Mouse (Mus musculus): Measurements from ENCODE around the gene Cacng2. TPM values are rescaled to one million over a fixed set of nuclear protein-coding genes. Genes with fewer than 3 reads are reported as not detected.

Cacng2 gene
- total and polyA plus RNA-seq, 3 experiments: not detected

GRCm38 (mm10) chr15:78157824-78158223 is 38.0 kb upstream of the Cacng2 start:
- H3K27ac ChIP-seq: no peak overlapping the region
- H3K4me1 ChIP-seq (ENCODE audit: control insufficient read depth, insufficient read depth, low read length): no peaks in the 10 kb centered on the region
- H3K36me3 ChIP-seq (ENCODE audit: control insufficient read depth, insufficient read depth, low read length): no peaks in the 10 kb centered on the region
- no peak overlapping the region for H3K9ac ChIP-seq (ENCODE audit: low read depth, low read length)
- TF ChIP-seq CTCF (IDR thresholded peaks at IDR 0.05): no peak
- TF ChIP-seq EP300 (IDR thresholded peaks at IDR 0.05; ENCODE audit: insufficient read depth, low read depth, low read length): no peak
- intact Hi-C loops (cut with DNase I): no loop called here
- WGBS: 49% methylated on average over 4 of the region's 4 CpGs
- no peaks in the 10 kb centered on the region for H3K27me3 ChIP-seq (ENCODE audit: control insufficient read depth, insufficient read depth, low read length)
- DNase-seq: no peak
- no peak overlapping the region for H3K4me3 ChIP-seq
- no peaks in the 10 kb centered on the region for H3K79me2 ChIP-seq (replicated peaks; ENCODE audit: control insufficient read depth, insufficient read depth, low read length)

- Histone ChIP-seq H3K27me3 (ENCODE audit: control insufficient read depth, insufficient read depth, low read length) (no peaks in the 10 kb centered on the region), H3K27ac (no peak overlapping the region), H3K79me2 (replicated peaks; ENCODE audit: control insufficient read depth, insufficient read depth, low read length) (no peaks in the 10 kb centered on the region), H3K9ac (ENCODE audit: low read depth, low read length) (no peak overlapping the region), H3K4me3 (no peak overlapping the region), H3K36me3 (ENCODE audit: control insufficient read depth, insufficient read depth, low read length) (no peaks in the 10 kb centered on the region), H3K4me1 (ENCODE audit: control insufficient read depth, insufficient read depth, low read length) (no peaks in the 10 kb centered on the region)
- TF ChIP-seq CTCF (IDR thresholded peaks at IDR 0.05) (no peak), EP300 (IDR thresholded peaks at IDR 0.05; ENCODE audit: insufficient read depth, low read depth, low read length) (no peak), POLR2A (IDR thresholded peaks at IDR 0.05; ENCODE audit: insufficient read depth, low read depth, low read length) (no peak)
- no peak for DNase-seq
- intact Hi-C loops (cut with DNase I): no loop called here
- WGBS: 79% methylated on average over 8 of the region's 8 CpGs
These were observed 37.5 kb upstream of the Cacng2 start for GRCm38 (mm10) chr15:78157330-78157729.

- H3K79me2 ChIP-seq (replicated peaks; ENCODE audit: control insufficient read depth, insufficient read depth, low read length): no peaks in the 10 kb centered on the region
- no peaks in the 10 kb centered on the region for H3K4me1 ChIP-seq (ENCODE audit: control insufficient read depth, insufficient read depth, low read length)
- DNase-seq: no peak
- intact Hi-C loops (cut with DNase I): no loop called here
- H3K9ac ChIP-seq (ENCODE audit: low read depth, low read length): no peak overlapping the region
- WGBS: 82% methylated on average over 6 of the region's 6 CpGs
- no peaks in the 10 kb centered on the region for H3K36me3 ChIP-seq (ENCODE audit: control insufficient read depth, insufficient read depth, low read length)
- no peak overlapping the region for H3K27ac ChIP-seq
- H3K27me3 ChIP-seq (ENCODE audit: control insufficient read depth, insufficient read depth, low read length): no peaks in the 10 kb centered on the region
- no peak overlapping the region for H3K4me3 ChIP-seq
- TF ChIP-seq CTCF (IDR thresholded peaks at IDR 0.05): no peak
- TF ChIP-seq POLR2A (IDR thresholded peaks at IDR 0.05; ENCODE audit: insufficient read depth, low read depth, low read length): no peak
- TF ChIP-seq EP300 (IDR thresholded peaks at IDR 0.05; ENCODE audit: insufficient read depth, low read depth, low read length): no peak
These were observed 35.6 kb upstream of the Cacng2 start for GRCm38 (mm10) chr15:78155421-78155820.

DNA sequence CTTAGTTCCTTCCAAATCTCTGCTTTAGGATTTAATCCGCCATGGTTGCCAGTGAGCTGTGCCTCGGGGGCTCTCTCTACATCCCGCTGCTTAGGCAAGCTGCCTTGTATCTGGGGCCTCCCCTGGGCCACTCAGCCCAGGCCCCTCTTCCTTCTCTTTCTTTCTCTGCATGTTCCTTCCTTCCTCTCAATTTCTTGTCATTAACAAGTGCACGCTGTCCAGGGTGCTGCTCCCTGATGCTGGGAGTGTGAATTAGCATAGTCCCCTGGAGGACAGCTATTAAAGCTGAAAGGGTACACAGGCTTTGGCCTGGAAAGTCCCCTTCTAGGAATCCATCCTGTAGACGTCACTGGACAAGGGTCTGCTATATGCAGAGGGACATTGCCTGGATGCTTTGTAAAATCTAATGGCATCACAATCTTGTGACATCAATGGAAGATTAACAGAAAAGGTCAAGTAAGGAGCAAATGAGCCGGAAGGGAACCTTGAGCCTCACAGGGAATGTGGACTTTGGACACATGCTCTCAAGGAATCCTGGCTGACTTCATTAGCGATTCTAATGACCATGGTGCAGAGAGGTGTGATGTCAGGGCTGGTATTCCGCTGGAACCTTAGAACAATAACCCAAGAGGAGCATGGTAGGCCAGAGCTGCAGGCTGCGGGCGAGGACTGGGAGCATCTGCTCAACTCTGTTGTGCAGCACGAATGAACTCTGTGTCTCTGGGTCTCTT is 33.4 kb upstream of the Cacng2 start:
- H3K36me3 ChIP-seq (ENCODE audit: control insufficient read depth, insufficient read depth, low read length): no peaks in the 10 kb centered on the region
- DNase-seq: no peak
- no peaks in the 10 kb centered on the region for H3K27me3 ChIP-seq (ENCODE audit: control insufficient read depth, insufficient read depth, low read length)
- no peaks in the 10 kb centered on the region for H3K79me2 ChIP-seq (replicated peaks; ENCODE audit: control insufficient read depth, insufficient read depth, low read length)
- H3K27ac ChIP-seq: no peak overlapping the region
- H3K4me1 ChIP-seq (ENCODE audit: control insufficient read depth, insufficient read depth, low read length): no peaks in the 10 kb centered on the region
- WGBS: 53% methylated on average over 11 of the region's 11 CpGs
- no peak overlapping the region for H3K9ac ChIP-seq (ENCODE audit: low read depth, low read length)
- no peak overlapping the region for H3K4me3 ChIP-seq
- no peak for TF ChIP-seq EP300 (IDR thresholded peaks at IDR 0.05; ENCODE audit: insufficient read depth, low read depth, low read length)
- intact Hi-C loops (cut with DNase I): no loop called here

- no peak overlapping the region for H3K4me3 ChIP-seq
- WGBS: 60% methylated on average over 7 of the region's 7 CpGs
- intact Hi-C loops (cut with DNase I): no loop called here
- H3K9ac ChIP-seq (ENCODE audit: low read depth, low read length): no peak overlapping the region
- no peak for DNase-seq
- no peaks in the 10 kb centered on the region for H3K79me2 ChIP-seq (replicated peaks; ENCODE audit: control insufficient read depth, insufficient read depth, low read length)
- no peaks in the 10 kb centered on the region for H3K36me3 ChIP-seq (ENCODE audit: control insufficient read depth, insufficient read depth, low read length)
- H3K27ac ChIP-seq: no peak overlapping the region
- H3K4me1 ChIP-seq (ENCODE audit: control insufficient read depth, insufficient read depth, low read length): no peaks in the 10 kb centered on the region
- TF ChIP-seq EP300 (IDR thresholded peaks at IDR 0.05; ENCODE audit: insufficient read depth, low read depth, low read length) (no peak), POLR2A (IDR thresholded peaks at IDR 0.05; ENCODE audit: insufficient read depth, low read depth, low read length) (no peak)
- no peaks in the 10 kb centered on the region for H3K27me3 ChIP-seq (ENCODE audit: control insufficient read depth, insufficient read depth, low read length)
These were observed 28.7 kb upstream of the Cacng2 start for GRCm38 (mm10) chr15:78148565-78148964.

DNA sequence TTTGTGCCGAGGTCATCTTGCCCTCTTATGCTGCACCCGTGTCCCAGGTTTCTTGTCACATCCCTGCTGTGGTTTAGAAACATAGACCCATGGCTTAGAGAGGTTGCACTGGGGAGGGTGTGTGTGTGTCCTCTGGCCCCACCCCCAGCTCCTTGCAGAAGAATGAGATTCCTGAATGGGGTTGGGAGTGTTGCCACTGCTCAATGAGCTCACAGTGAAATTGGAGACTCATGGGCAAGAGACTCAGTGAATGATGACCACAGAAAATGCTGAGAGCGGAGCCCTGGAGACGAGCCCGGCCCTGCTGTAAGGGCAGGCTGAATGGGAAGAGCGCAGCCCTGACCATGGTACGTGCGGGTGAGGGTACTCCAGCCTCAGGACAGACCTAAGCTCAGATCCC is 20.4 kb upstream of the Cacng2 start:
- 72% methylated on average over 8 of the region's 8 CpGs for WGBS
- no peak overlapping the region for H3K27ac ChIP-seq
- no peaks in the 10 kb centered on the region for H3K36me3 ChIP-seq (ENCODE audit: control insufficient read depth, insufficient read depth, low read length)
- H3K9ac ChIP-seq (ENCODE audit: low read depth, low read length): no peak overlapping the region
- H3K79me2 ChIP-seq (replicated peaks; ENCODE audit: control insufficient read depth, insufficient read depth, low read length): no peaks in the 10 kb centered on the region
- no peaks in the 10 kb centered on the region for H3K4me1 ChIP-seq (ENCODE audit: control insufficient read depth, insufficient read depth, low read length)
- no peaks in the 10 kb centered on the region for H3K27me3 ChIP-seq (ENCODE audit: control insufficient read depth, insufficient read depth, low read length)
- no peak for TF ChIP-seq CTCF (IDR thresholded peaks at IDR 0.05)
- no peak for TF ChIP-seq POLR2A (IDR thresholded peaks at IDR 0.05; ENCODE audit: insufficient read depth, low read depth, low read length)
- TF ChIP-seq EP300 (IDR thresholded peaks at IDR 0.05; ENCODE audit: insufficient read depth, low read depth, low read length): no peak
- intact Hi-C loops (cut with DNase I): no loop called here
- no peak overlapping the region for H3K4me3 ChIP-seq
- DNase-seq: no peak

Data from heart, adult 2 months (tissue).